Mouse (Mus musculus) CH12.LX (cell line): ENCODE measurements at regions not wholly inside any gene's neighbourhood (a gene's known extent, or its start where the extent isn't known, plus 50 kb on each side); places are given as distances from the start of the nearest gene placed in this dataset.

ENCODE experiments used
- DNase-seq: peaks from one replicate; pipeline ENCODE4 v3.0.0-alpha.2; 2013; ENCODE audit errors: extremely low read depth
- H3K27ac ChIP-seq: 2 replicates; pipeline ENCODE4 v1.5.1; 2012; ENCODE audit warnings: low read depth, mild to moderate bottlenecking, control low read depth, moderate library complexity; ENCODE audit not compliant: insufficient read depth
- H3K27me3 ChIP-seq: replicated peaks from 2 replicates; pipeline ENCODE3; 2012; ENCODE audit warnings: inconsistent platforms
- H3K36me3 ChIP-seq, 2 experiments: replicated peaks in 1 of 2; 2 replicates each; pipeline versions ENCODE3 to v1.6.1; 2012; ENCODE audit warnings: inconsistent platforms in 1 of 2, low read length in 1 of 2, mild to moderate bottlenecking in 1 of 2, mixed read lengths in 1 of 2, moderate library complexity in 1 of 2; ENCODE audit not compliant: control insufficient read depth in 1 of 2, insufficient read depth in 1 of 2
- H3K4me1 ChIP-seq, 2 experiments: 2 replicates each; pipeline ENCODE4 v1.6.1; 2012; ENCODE audit warnings: inconsistent platforms in 1 of 2, moderate library complexity in 1 of 2; ENCODE audit not compliant: insufficient read depth in 2 of 2, control insufficient read depth in 1 of 2
- H3K4me2 ChIP-seq: 2 replicates; pipeline ENCODE4 v1.6.1; 2012; ENCODE audit warnings: low read depth, mild to moderate bottlenecking, control low read depth; ENCODE audit not compliant: poor library complexity, insufficient read depth, severe bottlenecking
- H3K4me3 ChIP-seq, 3 experiments: fragments of 150-350 bp in 1 of 3; sonication (generic) in 1 of 3; replicated peaks in 1 of 3; 2 replicates each; pipeline versions ENCODE3 to v1.5.1; 2011 to 2012; ENCODE audit warnings: low read depth in 2 of 3, low read length in 2 of 3, mild to moderate bottlenecking in 2 of 3, moderate library complexity in 2 of 3, control low read depth in 1 of 3, improper control_type of control experiment in 1 of 3, inconsistent platforms in 1 of 3, mixed read lengths in 1 of 3; ENCODE audit not compliant: poor library complexity in 1 of 3
- H3K79me2 ChIP-seq: replicated peaks from 2 replicates; pipeline ENCODE4 v1.6.1; 2012; ENCODE audit warnings: mild to moderate bottlenecking, moderate library complexity; ENCODE audit not compliant: control insufficient read depth, poor library complexity, insufficient read depth, severe bottlenecking; ENCODE audit errors: extremely low read depth
- H3K9ac ChIP-seq: 2 replicates; pipeline ENCODE4 v1.6.1; 2012; ENCODE audit warnings: low read depth, mild to moderate bottlenecking, control low read depth, moderate library complexity; ENCODE audit not compliant: insufficient read depth
- H3K9me3 ChIP-seq: replicated peaks from 2 replicates; pipeline ENCODE3; 2012; ENCODE audit warnings: low read length, inconsistent platforms, mixed read lengths
- BHLHE40 ChIP-seq: IDR thresholded peaks from 2 replicates; pipeline ENCODE4 v1.6.1; 2011; ENCODE audit warnings: mild to moderate bottlenecking, low read depth, low read length, improper control_type of control experiment
- E2F4 ChIP-seq: IDR thresholded peaks from 2 replicates; pipeline ENCODE4 v1.6.1; 2011; ENCODE audit warnings: low read depth, low read length, improper control_type of control experiment; ENCODE audit not compliant: insufficient replicate concordance
- IRF4 ChIP-seq: IDR thresholded peaks from 2 replicates; pipeline ENCODE4 v1.6.1; 2014; ENCODE audit warnings: low read depth, mild to moderate bottlenecking, inconsistent platforms, low read length, improper control_type of control experiment
- JUND ChIP-seq: conservative IDR thresholded peaks from 2 replicates; pipeline ENCODE4 v1.6.1; 2011; ENCODE audit warnings: low read depth, low read length, improper control_type of control experiment
- MAFK ChIP-seq: IDR thresholded peaks from 2 replicates; pipeline ENCODE4 v1.6.1; 2011; ENCODE audit warnings: low read length, improper control_type of control experiment; ENCODE audit not compliant: insufficient replicate concordance
- MXI1 ChIP-seq: IDR thresholded peaks from 2 replicates; pipeline ENCODE4 v1.6.1; 2011; ENCODE audit warnings: mild to moderate bottlenecking, low read depth, low read length, improper control_type of control experiment
- POLR2A ChIP-seq: IDR thresholded peaks from 2 replicates; pipeline ENCODE4 v1.6.1; 2011; ENCODE audit warnings: low read depth, mild to moderate bottlenecking, improper control_type of control experiment, low read length
- TCF12 ChIP-seq: IDR thresholded peaks from 2 replicates; pipeline ENCODE4 v1.6.1; 2014; ENCODE audit warnings: low read depth, mild to moderate bottlenecking, inconsistent platforms, low read length, improper control_type of control experiment
- UBTF ChIP-seq: IDR thresholded peaks from 2 replicates; pipeline ENCODE4 v1.6.1; 2012; ENCODE audit warnings: low read depth, mild to moderate bottlenecking, inconsistent platforms, low read length, improper control_type of control experiment, moderate library complexity
- USF1 ChIP-seq: IDR thresholded peaks from 2 replicates; pipeline ENCODE4 v1.6.1; 2014; ENCODE audit warnings: low read depth, mild to moderate bottlenecking, inconsistent platforms, low read length, improper control_type of control experiment
- USF2 ChIP-seq: conservative IDR thresholded peaks from 2 replicates; pipeline ENCODE4 v1.6.1; 2011; ENCODE audit warnings: low read depth, low read length, improper control_type of control experiment
- ZC3H11A ChIP-seq: IDR thresholded peaks from 2 replicates; pipeline ENCODE4 v1.6.1; 2012; ENCODE audit warnings: low read depth, mild to moderate bottlenecking, inconsistent platforms, low read length, improper control_type of control experiment
- ZMIZ1 ChIP-seq: IDR thresholded peaks from 2 replicates; pipeline ENCODE4 v1.6.1; 2012; ENCODE audit warnings: low read depth, mild to moderate bottlenecking, inconsistent platforms, low read length, improper control_type of control experiment
- dilution Hi-C: fragments of 300-500 bp; cut with MboI; formaldehyde crosslinking; loops from 2 replicates; pipeline ENCODE4 v1.14.3; 2020; ENCODE audit warnings: low sequenced_read_pairs; ENCODE audit not compliant: extremely low pct_unique_long_range_greater_than_20kb, extremely low pct_ligation_motif_present
- in situ Hi-C: fragments of 300-500 bp; cut with MboI; formaldehyde crosslinking; loops from 3 replicates; pipeline ENCODE4 v1.14.3; 2019; ENCODE audit warnings: low sequenced_read_pairs, low pct_ligation_motif_present, low pct_unique_long_range_greater_than_20kb, mixed read lengths

DNA sequence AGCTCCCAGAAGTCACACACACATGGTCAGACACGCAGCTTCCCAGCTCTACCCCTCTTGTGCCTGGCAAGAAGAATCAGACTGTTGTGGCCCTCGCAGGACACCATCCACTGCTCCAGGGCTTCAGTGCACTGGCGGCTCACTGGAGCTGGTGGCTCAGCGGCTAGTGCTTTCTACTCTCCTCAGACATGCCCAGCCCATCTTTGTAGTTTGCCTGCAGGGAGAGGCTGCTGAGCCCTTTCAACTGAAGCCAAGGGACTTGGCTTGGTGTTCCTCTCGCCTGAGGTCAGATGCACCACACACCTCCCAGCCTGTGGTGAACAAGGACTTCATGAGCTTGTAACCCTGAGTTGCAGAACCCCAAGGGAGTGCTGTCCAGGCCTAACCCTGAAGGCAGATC is 249.8 kb downstream of the Tle3 start:
- peaks cover 16 to 56% of the 10 kb centered on the region in 2 experiments for H3K4me1 ChIP-seq
- H3K79me2 ChIP-seq: no peaks in the 10 kb centered on the region
- H3K36me3 ChIP-seq: no peaks in the 10 kb centered on the region
- H3K4me2 ChIP-seq: no peak overlapping the region
- TF ChIP-seq BHLHE40 (no peak), JUND (no peak), IRF4 (no peak)
- no peak overlapping the region for H3K9ac ChIP-seq
- in situ Hi-C loops: no loop called here
- H3K4me3 ChIP-seq: no peak overlapping the region
- DNase-seq: no peak
- no peaks in the 10 kb centered on the region for H3K9me3 ChIP-seq
- H3K27ac ChIP-seq: no peak overlapping the region
- H3K27me3 ChIP-seq: no peaks in the 10 kb centered on the region
- dilution Hi-C loops: no loop called here

DNA sequence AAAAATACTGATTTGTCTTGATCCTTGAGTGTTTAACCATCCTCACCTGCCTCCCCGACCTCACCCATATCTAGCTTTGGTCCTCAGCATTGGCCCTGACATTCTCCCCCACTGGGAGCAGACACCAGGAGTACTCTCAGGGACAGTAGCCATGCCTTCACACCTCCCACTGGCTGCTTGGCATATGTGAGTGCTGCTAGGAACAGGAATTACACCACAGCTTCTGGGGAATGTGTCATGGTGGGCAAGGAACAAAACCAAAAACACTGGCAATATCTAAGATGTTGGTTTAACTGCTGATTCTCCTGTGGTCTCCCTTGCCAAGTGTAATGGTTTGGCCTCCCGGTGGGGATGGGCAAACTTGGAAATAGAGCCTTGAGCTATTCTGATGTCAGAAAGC is 248.6 kb downstream of the Tle3 start:
- H3K27me3 ChIP-seq: no peaks in the 10 kb centered on the region
- H3K9ac ChIP-seq: no peak overlapping the region
- no peak for DNase-seq
- no peak overlapping the region for H3K4me2 ChIP-seq
- no peak for TF ChIP-seq MAFK
- TF ChIP-seq ZC3H11A: no peak
- no peak for TF ChIP-seq MXI1
- H3K4me1 ChIP-seq: peaks cover 13 to 47% of the 10 kb centered on the region in 2 experiments; a peak in 3 of 4 replicates
- H3K27ac ChIP-seq: no peak overlapping the region
- no peaks in the 10 kb centered on the region for H3K36me3 ChIP-seq
- in situ Hi-C loops (no loop called here), dilution Hi-C loops (no loop called here)
- H3K9me3 ChIP-seq: no peaks in the 10 kb centered on the region
- no peaks in the 10 kb centered on the region for H3K79me2 ChIP-seq
- H3K4me3 ChIP-seq: no peak overlapping the region

DNA sequence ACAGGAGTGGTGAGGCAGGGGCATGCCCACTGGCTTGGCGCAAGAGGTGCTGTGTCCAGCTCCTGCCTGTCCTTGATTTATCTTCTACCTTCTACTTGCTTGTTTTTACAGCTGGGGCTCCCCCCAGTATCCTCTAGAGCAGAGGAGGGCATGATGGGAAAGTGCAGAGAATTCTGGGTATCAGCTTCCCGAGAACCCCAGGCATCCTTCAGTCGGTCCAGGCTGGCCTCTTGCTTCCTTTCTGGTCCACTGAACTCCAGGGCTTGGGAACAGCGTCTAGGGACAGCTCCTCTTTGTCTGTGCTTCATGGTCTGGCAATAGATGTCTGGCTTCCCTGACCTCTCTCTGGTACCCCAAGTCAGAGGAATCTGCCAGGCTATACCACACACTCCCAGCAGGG is 247.9 kb downstream of the Tle3 start:
- no peak for TF ChIP-seq UBTF
- no peak for TF ChIP-seq POLR2A
- no peak for TF ChIP-seq MAFK
- TF ChIP-seq E2F4: no peak
- no peak for TF ChIP-seq USF1
- TF ChIP-seq ZMIZ1: no peak
- TF ChIP-seq JUND: no peak
- no peak for TF ChIP-seq USF2
- no peak for TF ChIP-seq TCF12
- no peak overlapping the region for H3K27ac ChIP-seq
- dilution Hi-C loops: no loop called here
- no peaks in the 10 kb centered on the region for H3K27me3 ChIP-seq
- in situ Hi-C loops: no loop called here
- H3K4me3 ChIP-seq: no peak overlapping the region
- H3K9ac ChIP-seq: no peak overlapping the region
- no peaks in the 10 kb centered on the region for H3K36me3 ChIP-seq
- H3K4me2 ChIP-seq: no peak overlapping the region
- no peaks in the 10 kb centered on the region for H3K79me2 ChIP-seq
- H3K9me3 ChIP-seq: no peaks in the 10 kb centered on the region
- DNase-seq: no peak
- peaks cover 13 to 46% of the 10 kb centered on the region in 2 experiments; a peak in 3 of 4 replicates for H3K4me1 ChIP-seq
